Mouse (Mus musculus) splenic B cell, adult 2 months (primary cell): Measurements from ENCODE around the gene Tmem108.

ENCODE experiments used
- DNase-seq: peaks from one replicate; pipeline ENCODE4 v3.0.0-alpha.2; 2011; ENCODE audit warnings: low read depth, low spot score
- H3K27me3 ChIP-seq: 2 replicates; pipeline ENCODE4 v1.6.1; 2012; ENCODE audit warnings: mild to moderate bottlenecking, low read length, moderate library complexity, mixed read lengths; ENCODE audit not compliant: control insufficient read depth, poor library complexity, insufficient read depth, severe bottlenecking
- H3K36me3 ChIP-seq: 2 replicates; pipeline ENCODE4 v1.6.1; 2012; ENCODE audit warnings: mild to moderate bottlenecking, low read length, moderate library complexity, mixed read lengths; ENCODE audit not compliant: control insufficient read depth, poor library complexity, insufficient read depth, severe bottlenecking

Gene Tmem108

DNA sequence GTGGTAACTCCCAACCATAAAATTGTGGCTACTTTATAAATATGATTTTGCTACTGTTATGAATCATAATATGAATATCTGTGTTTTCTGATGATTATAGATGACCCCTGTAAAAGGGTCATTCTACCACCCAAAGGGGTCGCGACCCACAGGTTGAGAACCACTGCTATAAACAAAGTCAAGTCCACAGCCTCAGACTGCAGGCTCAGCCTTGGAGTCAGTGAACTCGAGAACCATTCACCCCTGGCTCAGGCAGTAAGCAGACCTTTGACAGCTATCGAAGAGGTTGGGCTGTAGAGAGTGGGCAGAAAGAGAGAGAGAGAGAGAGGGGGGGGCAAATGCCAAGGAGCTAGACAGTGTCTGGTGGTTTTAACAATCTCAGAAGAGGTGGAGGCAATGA lies 147.4 kb downstream of the Tmem108 start:
- H3K27me3 ChIP-seq = no peaks in the 10 kb centered on the region
- no peak for DNase-seq
- H3K36me3 ChIP-seq = no peaks in the 10 kb centered on the region

DNA sequence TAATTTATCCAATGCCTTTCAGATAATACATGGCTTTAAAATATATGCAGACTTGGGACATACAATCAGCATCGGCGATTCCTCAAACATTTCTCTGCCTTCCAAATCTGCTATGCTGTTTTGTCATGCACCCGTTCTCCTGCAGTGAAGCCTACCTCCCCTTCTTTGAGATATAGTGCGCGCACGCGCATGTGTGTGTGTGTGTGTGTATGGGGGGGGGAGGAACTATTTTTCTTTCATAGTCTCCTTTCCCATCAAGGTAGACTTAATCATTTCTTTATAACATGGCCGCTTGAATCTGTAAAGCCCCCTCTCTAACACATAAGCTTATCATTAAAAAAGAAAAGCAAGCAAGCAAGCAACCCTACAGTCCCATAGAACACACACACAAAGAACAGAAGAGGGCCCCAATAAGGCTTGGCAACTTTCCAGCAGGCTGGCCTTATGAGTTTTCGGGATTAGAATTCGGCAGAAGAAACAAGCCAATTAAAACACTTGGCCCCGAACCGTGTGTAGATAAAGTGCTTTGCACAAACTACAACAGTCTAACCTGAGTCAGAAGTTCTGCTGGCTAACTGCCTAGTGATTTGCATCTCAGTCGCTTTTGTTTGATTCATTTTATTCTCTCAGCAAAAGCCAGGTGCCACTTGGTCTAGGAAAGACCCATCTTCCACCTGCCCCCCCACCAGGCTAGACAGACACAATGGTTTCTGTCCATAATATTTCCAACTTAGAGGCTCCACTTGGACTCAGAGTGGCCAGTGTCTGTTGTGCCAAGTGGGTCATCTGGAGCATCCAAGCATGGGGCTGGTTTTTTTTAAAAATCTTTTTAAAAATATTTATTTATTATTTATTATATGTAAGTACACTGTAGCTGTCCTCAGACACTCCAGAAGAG lies 153.2 kb downstream of the Tmem108 start:
- no peaks in the 10 kb centered on the region for H3K27me3 ChIP-seq
- no peaks in the 10 kb centered on the region for H3K36me3 ChIP-seq
- DNase-seq = no peak

DNA sequence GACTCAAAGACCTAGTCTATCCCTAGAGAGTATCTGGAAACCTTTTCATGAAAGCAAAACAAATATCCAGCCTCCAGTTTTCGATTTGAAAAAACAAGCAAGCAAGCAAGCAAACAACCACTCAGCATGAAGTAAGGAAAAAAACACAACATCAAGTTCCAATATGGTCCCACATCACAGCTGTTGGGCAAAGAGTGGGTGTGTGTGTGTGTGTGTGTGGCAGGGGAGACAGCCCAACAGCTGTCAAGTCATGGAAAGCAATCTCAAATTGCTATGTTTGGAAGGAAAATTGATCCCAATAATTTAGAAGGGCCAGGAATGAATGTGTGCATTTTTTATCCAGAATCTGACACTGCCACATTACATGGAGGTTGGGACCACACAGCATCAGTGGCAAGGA lies 155.6 kb downstream of the Tmem108 start:
- no peak for DNase-seq

DNA sequence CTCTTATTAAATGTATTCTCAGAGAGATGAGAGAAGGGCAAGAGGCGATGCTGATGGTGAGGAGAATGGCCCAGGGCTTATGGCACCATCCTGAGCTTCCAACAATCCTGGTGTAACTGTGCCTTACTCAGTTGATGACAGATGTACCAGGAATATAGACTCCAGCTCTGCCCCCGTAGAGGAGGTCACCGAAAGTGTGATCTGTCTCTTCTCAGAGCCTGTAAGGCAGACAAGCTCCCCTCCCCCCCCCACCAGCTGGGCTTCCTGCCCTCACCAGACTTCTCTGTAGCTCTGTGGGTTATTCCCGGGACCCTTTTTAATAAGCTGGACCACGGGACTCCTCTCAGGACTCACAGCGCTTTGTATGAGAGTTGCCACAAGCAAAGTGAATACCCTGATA lies 157.8 kb downstream of the Tmem108 start:
- no peaks in the 10 kb centered on the region for H3K36me3 ChIP-seq
- no peak for DNase-seq

More for the DNA sequence above, 155.6 kb downstream of the Tmem108 start:
- H3K36me3 ChIP-seq = no peaks in the 10 kb centered on the region
- no peaks in the 10 kb centered on the region for H3K27me3 ChIP-seq

DNA sequence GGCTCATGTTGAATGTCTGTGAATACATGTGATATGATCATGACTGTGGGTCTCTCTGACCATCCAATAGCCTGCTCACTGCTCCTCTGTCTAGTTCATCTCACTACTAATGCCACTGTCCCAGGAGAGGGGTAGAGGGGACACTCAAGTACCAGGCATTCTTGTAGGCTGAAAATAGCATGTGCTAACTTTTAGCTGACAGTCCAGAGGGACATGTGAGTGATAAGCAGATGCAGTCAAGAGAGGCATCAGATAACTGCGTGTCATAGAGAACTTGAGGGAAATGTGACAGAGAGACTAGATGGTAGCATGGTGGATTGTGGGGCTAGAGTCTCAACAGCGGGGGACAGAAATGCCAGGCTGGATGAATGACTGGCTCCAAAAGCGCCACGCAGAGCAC lies 159.8 kb downstream of the Tmem108 start:
- Histone ChIP-seq H3K36me3 (no peaks in the 10 kb centered on the region), H3K27me3 (no peaks in the 10 kb centered on the region)
- no peak for DNase-seq

More for the DNA sequence above, 157.8 kb downstream of the Tmem108 start:
- no peaks in the 10 kb centered on the region for H3K27me3 ChIP-seq

DNA sequence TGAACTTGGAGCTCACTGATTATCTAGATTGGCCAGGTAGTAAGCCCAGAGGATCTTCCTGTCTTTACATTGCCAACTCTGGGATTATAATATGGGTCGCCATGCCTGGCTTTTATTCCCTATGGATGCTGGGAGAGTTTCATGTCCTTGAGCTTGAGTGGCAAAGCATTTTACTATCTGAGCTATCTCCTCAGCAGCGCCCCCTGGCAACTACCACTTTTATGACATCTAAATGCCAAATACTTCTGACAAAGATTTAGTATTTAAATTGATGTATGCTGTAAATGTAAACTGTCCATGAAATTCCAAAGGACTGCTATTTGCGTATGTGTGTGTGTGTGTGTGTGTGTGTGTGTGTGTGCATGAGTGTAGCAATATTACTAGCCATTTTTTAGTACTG lies 160.8 kb downstream of the Tmem108 start:
- peak; percentile 44 for DNase-seq
- Histone ChIP-seq H3K27me3 (no peaks in the 10 kb centered on the region), H3K36me3 (no peaks in the 10 kb centered on the region)

DNA sequence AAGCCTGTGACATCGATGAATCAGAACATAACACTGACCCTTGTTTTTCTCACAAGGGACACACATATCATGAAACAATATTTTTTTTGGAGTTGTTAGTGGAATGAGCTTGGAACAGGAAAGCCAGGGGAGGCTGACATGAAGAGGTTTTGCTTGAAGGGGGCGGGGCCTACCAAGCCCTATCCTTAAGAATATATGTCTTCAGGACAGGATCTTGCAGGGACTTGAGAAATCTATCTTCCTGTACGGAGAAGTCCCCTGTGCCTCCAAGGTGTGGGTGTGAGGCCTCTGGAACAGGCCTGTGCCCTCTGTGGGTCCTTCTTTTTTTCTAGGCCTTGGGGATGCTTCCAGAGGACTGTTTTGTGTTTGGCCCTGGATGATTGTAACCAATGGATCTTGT lies 161.7 kb downstream of the Tmem108 start:
- DNase-seq = no peak
- Histone ChIP-seq H3K36me3 (no peaks in the 10 kb centered on the region), H3K27me3 (no peaks in the 10 kb centered on the region)

DNA sequence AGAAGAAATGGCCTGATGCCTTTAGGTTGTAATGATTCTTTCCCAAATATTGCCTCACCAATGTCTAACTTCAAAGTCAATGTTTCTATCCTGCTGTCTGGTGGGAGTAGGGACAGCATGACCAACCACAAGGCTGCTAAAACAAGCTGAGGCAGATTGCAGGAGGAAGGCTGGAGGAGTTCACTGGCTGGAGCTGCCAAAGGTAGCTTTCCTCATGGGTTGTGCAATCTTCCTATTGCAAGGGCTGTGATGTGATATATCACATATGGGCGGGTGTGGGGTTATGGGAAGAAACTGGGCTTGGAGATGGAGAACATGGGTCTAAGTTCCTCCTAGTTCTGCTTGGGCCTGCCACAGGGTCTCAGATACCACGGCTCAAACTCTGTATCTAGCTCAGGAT lies 163.8 kb downstream of the Tmem108 start:
- no peak for DNase-seq
- Histone ChIP-seq H3K27me3 (no peaks in the 10 kb centered on the region), H3K36me3 (no peaks in the 10 kb centered on the region)

DNA sequence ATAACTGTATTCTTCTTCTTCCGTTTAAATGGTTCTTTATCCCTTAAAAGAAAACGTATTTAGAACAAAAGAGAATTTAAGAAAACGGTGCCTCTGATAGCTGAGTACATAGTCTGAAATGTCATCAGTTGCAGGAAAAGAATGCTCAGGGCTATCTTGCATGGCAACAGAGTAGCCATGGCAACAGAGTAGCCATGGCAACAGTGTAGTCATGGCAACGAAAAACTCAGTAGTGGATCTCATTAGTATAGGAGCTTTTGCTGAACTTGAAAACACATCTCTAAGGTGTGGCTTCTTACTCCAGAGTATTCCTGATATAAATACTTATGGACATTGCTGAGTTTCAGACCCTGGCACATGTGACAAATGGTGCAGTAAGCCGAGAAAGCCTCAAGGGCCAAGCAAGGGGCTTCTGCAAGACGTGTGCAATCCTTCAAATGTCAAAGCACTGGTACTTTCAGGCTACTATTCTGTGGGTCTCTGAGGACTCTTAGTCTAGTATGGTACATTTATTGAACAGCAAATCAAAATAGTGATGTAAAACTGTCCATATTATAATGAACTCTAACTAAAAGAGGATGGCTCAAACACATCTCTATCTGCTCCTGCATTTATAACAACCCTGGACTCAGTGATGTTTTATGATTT lies 166.3 kb downstream of the Tmem108 start:
- peak; percentile 39 for DNase-seq
- Histone ChIP-seq H3K27me3 (no peaks in the 10 kb centered on the region), H3K36me3 (no peaks in the 10 kb centered on the region)

DNA sequence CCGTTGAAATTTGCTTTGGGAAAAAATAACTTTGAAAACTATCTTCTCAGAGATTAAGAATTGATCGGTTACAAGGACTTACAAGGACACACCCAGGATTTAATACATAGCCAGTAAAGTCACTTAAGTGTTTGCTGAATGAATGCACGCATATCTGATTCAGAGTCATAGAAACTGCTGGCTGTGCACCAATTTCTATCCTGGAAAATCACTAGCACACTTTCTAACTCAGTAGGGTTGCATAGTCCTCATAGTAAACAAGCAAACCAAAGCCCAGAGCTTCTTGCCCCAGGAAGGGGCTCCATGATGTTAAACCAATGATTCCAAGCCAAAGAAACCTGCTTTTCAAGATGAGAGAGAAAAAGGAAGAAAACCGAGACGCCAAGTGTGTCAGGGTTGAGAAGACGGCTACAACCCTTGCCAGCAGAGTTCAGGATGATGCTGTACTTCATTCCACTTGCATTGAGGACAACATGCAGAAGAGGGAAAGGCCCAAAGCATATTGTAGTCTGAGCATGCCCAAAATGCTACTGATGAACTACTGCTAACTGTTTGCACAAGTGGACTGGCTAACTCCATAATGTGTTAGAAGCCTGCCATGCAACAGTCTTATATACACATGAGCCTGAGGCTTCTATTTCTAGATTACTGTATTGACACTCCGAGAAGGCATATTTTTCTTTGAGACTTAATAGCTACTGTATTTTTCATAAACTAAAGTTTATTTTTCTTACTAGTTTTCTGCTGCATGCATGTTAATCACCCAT lies 167.0 kb downstream of the Tmem108 start:
- DNase-seq = no peak
- H3K27me3 ChIP-seq = no peaks in the 10 kb centered on the region

DNA sequence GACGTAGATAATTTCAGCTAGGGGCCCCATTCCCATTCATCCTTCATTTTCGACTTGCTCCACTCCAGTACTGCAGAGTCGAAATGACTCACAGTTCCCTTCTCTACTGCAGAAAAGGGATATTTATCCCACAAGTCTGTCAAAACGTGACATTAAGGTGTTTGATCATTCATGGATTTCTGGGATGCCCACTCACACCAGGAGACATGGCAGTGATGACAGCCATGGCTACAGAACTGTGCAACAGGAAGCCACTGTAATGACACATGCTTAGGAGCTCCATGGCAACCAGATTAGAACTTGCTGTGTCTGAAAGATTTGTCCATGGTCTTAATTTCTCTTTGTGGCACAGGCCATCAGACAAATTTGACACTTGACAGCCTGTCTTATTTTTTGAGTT lies 168.6 kb downstream of the Tmem108 start:
- no peaks in the 10 kb centered on the region for H3K36me3 ChIP-seq
- no peak for DNase-seq
- no peaks in the 10 kb centered on the region for H3K27me3 ChIP-seq

More for the DNA sequence above, 167.0 kb downstream of the Tmem108 start:
- no peaks in the 10 kb centered on the region for H3K36me3 ChIP-seq

DNA sequence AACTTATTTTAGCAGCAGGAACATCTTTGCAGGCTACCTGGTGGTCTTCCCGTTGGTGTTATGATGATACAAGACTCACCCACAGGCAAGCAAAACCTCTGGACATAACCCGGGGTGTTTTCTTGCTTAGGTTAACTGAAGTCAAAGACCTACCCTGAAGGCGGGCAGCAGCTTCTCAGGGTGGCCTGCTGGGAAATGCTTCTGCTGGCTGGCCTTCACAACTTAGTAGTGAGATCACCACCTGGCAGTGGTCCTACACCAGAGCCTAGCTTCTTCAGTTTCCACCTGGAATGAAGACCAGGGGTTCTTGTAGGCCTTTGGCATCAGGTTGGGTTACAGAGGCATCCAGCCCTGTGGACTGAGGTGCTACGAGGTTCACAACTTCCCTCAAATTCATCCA lies 169.7 kb downstream of the Tmem108 start:
- no peaks in the 10 kb centered on the region for H3K36me3 ChIP-seq
- DNase-seq = no peak
- no peaks in the 10 kb centered on the region for H3K27me3 ChIP-seq

DNA sequence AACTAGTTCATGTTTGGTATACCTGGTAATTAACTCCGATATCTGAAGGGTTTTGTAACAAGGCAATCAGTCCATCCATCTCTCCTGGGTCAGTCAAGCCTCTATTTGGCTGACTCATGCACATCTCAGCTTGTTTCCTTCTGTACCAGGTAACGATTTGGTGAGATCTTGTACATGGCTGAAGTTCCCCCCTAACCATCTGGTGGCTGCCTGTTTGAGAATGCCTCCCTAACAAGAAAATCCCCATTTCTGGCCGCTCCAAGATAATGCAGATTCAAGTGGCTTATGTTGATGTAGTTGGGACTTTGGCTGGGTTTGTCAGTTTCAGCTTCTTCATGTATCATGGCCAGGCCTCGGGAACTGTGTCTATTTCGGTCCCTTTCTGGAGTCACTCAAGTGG lies 170.8 kb downstream of the Tmem108 start:
- H3K36me3 ChIP-seq = no peaks in the 10 kb centered on the region
- no peak for DNase-seq
- H3K27me3 ChIP-seq = no peaks in the 10 kb centered on the region

DNA sequence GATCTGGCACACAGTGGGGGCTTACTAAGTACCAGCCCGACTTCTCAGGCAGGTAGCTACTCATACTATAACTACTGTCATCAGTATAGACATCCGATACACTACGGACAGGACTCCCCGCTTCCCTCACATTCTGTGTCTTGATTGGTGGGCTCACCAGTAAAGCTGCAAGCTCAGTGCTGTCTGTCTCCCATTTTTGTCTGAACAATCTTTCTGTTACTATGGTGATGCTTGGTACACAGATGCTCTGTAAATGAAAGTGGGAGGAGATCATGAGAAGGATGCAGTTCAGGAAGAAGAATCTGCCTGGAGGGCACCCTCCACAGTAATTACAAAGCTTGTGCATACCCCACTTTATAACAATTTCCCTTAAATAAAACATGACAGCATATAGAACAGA lies 176.8 kb downstream of the Tmem108 start:
- Histone ChIP-seq H3K27me3 (no peaks in the 10 kb centered on the region), H3K36me3 (no peaks in the 10 kb centered on the region)
- no peak for DNase-seq
